Mouse (Mus musculus) right cerebral cortex, postnatal 25 days (tissue): ENCODE measurements around the gene Flvcr1.
A peak's percentile ranks its signal among the peaks of the same experiment; 100 is the strongest.

Source experiments
- DNase-seq: peaks from one replicate; pipeline ENCODE4 v3.0.0; 2022

The Flvcr1 gene

GRCm38 (mm10) chr1:190978511-190979073, 47.4 kb downstream of the Flvcr1 start:
- peak; percentile 15 for DNase-seq

DNA sequence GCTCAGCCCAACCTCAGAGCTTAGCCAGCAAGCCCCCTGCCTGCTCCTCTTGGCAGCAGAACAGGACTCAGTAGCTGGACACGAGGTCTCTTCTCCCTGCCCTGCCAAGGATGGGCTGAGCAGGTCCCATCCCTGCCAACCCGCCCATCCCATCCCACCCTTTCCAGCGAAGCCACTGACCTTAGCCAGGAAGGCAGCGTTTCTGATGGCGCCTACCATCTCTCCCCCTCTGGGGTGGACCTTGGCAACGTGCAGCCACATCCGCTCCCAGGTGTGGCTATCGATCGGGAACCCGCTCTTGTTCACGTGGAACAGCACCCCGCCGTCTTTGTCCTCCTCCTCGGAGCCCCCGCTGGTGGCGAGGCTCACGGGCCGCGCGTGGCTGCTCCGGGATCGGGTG, 48.0 kb downstream of the Flvcr1 start:
- no peak for DNase-seq

GRCm38 (mm10) chr1:190976887-190977573, 48.9 kb downstream of the Flvcr1 start:
- no peak for DNase-seq

DNA sequence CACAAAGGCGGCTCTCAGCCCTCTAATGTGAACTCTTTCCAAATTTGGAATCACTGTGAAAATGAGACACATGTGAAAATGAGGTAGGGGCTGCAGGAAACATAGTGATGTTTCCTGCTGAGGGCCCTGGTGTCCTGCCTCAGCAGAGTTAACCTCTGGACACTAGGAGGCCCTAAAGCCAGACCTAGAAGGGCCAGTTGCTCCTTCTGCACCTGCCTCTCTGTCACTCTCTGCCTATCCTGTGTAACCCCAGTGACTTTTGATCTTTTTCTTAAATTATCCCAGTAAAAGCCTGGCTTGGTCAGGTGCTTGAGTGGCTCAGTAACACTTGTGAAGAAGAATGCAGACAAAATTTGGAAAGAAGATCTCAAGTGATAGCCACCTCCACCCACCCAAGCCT, 51.1 kb downstream of the Flvcr1 start:
- no peak for DNase-seq

GRCm38 (mm10) chr1:190974191-190974590, 51.8 kb downstream of the Flvcr1 start:
- no peak for DNase-seq

DNA sequence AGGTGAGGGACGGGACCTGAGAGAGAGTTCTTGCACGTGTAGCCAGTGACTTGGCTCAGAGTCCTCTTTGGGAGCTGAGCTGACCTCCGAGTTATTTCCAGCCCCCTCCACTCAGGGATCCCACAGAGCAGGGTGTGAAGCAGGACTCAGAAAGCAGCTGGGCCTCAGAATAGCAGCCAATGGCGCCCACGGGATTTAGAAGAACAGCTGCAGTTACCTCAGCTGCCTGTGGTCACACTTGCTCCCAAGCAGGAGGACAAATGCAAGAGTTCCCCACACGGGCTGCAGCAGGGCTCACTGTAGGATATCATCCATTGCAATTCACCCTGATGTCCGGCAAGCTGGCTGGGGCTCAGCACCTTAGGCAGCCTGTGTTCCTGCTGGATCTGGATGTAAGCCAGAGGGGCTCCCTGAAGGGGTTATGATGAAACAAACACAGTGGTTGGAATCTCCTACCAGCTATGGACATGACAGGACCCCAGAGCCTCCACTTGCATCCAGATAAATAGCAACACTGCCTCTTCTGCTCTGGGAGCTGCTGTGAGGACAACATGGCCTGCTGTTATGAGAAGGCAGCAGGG, 53.3 kb downstream of the Flvcr1 start:
- DNase-seq, result peak; percentile 26

- peak; percentile 37 for DNase-seq
Measured at GRCm38 (mm10) chr1:190971708-190972610, 54.0 kb downstream of the Flvcr1 start.

- no peak for DNase-seq
Measured at GRCm38 (mm10) chr1:190968010-190968409, 57.9 kb downstream of the Flvcr1 start.

GRCm38 (mm10) chr1:190964992-190965780, 60.8 kb downstream of the Flvcr1 start:
- no peak for DNase-seq

- no peak for DNase-seq
Measured at GRCm38 (mm10) chr1:190962760-190963159, 63.2 kb downstream of the Flvcr1 start.

DNA sequence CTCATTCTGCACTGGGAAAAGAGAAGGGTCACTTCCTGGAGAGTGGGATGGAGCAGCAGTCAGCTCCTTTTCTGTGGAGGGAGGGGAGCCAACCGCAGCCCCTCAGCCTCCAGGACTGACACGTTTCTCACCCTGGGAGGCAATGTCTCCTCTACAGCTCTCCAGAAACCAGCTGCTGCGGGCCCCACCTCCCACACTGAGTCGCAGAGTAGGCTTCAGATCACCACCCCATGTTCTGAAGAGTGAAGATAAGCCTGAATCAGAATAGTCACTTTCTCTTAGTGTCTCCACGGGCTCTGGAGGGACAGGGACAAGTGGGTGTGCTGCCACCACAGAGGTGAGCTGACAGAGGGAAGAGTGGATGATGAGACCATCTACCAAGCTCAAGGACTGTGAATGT, 67.1 kb downstream of the Flvcr1 start:
- DNase-seq, result no peak
